Mouse (Mus musculus) natural killer cell, adult 2 months (primary cell): Measurements from ENCODE around the gene Klhl10.

Experiments used
- DNase-seq, 2 experiments: peaks; one replicate each; pipeline ENCODE4 v3.0.0; 2022; ENCODE audit warnings: low spot score in 2 of 2

Klhl10 gene

DNA sequence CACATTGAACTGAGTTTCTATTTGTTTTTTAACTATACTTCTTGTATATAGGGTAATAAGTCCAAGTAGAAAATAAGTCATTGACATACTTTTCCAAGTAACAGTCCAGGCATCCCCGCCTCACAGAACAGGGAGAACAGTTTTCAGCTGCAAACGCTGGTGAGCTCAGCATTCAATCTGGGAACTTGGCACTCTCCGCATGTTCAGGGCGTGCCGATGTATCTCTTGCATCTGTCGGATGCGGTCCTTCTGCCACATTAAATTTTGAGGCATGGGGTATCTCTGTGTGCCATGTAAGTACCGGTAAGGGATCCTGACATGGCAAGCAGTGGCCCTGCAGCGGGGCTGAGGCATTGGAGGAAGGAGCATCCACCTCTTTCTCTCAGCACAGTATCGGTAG is 21.0 kb downstream of the Klhl10 start:
- no peak for DNase-seq

DNA sequence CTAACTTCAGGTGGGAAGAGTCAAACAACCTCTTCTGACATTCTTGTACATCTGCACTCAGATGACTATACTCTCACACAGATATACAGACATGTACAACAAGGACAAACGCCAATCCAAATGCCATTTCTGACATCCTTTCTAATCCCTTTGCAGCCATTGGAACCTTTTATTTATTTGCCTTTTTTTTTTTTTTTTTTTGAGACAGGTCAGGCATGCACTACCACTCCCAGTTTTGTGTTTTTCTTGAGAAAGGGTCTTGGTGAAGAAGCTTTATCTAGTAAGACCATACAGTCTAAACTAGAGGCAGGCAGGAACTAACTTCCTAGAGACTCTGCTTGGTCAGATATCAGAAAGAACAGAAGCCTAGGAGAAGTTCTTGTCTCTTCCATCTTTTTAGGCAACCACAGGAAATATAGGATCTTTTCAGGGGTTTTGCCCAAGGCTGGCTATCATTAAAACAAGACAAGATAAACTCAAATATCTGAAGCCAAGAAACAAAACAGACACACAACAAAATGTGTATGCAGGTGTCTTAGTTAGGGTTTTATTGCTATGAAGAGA is 23.6 kb downstream of the Klhl10 start:
- no peak for DNase-seq

DNA sequence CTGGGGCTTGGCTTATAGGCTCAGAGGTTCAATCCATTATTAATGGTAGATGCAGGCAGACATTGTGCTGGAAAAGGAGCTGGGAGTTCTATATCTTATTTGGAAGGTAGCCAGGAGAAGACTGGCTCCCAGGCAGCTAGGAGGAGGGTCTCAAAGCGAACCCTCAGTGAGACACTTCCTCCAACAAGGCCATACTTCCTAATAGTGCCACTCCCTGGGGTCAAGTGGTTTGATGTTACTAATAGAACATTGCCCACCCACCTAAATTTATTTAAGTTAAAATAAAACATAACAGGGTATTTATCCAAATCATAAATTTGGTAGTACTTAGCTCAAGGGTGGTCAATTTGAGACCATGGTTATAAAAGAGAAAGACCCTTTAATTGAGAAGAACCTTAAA is 24.1 kb downstream of the Klhl10 start:
- DNase-seq: no peak

DNA sequence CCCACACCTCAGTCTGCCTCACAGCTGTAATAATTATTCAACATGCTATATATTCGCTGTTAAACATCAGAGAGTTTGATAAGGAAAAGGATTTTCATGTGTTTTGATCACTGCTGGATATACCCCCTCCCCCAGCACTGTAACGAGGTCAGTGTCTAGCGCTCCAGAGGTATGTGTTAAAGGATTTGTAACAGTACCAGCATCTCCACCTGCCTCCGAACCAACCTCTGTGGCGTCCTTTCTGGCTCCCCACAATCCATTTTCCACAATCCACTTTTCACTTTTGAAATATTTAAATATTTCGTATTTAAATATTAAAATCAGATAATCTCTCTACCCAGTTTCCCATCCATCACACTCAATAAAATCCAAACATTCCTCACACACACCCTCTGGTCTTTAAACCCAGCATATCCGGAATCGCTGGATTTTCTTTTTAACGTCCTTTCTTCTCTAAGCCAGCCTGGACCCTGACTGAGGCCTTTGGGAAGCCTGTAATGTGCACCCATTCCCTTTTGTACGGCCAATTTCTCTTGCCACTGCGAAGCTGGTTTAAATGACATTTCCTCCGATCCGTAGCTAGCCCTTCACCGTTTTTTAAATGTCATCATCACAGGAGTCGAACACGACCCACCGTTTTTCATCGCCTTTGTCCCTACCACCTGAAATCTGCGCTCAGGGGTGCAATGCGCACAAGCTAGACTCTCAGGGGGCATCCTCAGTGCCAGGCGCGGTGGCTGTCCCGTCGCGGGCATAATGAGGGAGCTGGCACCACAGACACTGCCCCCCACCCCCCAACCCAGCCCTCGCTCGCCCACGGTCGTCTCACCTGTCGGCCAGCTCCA is 29.9 kb downstream of the Klhl10 start:
- DNase-seq: no peak

DNA sequence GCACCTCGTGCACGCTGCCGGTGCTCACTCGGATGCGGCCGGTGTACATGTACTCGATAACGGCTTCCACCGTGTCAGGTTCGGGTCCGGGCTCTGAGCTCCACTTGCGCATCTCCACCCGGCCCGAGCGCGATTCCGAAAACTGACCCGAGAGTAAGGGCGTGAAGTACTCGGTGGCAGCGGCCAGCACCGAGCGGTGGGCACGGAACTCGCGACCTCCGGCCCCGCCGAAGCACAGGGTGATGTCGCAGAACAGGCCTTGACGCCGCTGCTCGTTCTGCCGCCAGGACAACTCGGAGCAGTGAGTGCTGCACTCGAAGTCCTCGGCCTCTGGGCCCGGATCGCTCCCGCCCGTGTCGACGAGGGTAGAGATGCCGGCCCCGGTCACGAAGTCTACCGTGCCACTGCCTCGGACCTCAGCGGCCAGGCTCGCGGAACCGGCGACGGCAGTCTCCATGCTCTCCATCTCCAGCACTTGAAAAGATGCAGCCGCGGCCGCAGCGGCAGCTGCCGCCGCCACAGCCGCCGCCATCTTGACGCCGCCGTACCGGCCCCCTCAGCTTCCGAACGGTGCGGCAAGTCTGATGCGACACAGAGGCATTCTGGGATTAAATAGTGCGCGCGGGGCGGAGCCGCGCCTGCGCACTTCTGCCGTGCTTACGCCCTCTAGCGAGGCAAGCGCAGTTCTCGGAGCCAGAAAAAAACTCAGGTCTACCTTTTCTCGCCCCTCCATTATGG is 30.6 kb downstream of the Klhl10 start, which contains the start of gene Klhl11:
Gene Klhl11 (minus strand): TSS at position 545 of the 738 bp plus-strand sequence.
- peak; percentile 91 to 93 for DNase-seq

DNA sequence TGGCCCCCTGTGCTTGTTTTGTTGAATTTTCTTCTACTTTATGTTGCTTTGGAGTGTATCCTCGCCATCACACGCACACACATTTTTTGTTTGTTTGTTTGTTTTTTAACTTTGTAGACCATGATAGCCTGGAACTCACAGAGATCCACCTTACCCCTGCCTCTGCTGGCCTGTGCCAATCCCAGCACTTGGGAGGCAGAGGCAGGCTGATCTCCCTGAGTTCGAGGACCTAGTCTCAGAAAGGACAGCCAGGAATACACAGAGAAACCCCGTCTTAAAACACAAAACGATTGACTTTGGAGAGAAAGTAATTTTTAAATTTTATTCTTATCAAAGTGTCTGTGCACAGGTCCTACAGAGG is 31.2 kb downstream of the Klhl10 start:
- DNase-seq: no peak

DNA sequence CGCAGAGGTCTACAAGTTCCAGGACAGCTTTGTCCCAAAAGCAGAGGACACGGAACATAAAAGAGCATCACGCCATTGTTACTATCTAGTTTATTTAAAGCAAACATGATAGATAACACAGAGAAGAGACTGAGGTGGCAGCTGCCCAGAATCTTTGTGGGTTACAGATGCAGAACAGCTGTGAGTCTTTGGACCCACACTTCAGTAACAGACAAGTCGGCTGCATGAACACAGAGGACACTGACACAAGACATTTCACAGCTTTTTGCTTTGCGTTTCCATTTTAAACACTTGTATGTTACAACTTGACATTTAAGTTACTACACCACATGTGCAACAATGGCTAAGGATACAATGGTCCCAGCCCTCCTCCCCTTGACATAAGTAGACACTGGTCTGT is 34.6 kb downstream of the Klhl10 start:
- no peak for DNase-seq

DNA sequence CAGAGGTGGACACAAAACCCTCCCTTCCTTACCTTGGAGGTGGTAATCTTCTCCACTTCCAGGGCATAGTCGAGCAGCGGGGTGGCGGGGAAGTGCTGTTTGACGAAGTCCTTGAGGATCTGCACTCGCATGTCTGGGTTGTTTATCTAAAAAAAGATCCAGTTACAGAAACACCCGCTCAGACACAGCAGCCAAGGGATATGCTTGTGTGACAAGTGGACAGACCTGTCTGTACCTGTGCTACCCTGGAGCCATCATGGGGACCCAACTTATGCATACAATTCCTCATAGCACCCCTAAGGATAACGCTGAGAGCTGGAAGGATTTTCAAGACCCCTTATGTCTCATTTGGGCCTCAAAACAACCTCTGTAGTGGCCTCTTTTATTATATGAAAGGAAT is 37.4 kb downstream of the Klhl10 start:
- no peak for DNase-seq

DNA sequence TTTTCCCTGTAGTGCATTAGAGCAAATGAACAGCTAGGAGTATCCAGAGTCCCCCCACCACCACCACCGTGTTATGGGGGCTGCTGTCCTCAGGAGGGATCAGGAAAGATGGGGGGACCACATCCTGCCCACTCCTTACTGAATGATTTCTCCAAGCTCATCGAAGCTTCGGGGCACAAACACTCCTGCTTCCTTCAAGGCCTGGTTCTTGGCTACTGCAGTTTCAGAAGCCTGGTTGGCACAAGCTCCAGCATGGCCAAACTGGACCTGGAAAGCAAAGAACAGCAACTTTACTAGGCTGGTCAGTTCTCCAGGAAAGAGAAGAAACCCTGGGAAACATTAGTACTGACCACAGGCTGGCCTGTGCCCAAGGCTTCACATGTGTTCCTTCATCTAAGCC is 42.7 kb downstream of the Klhl10 start:
- no peak for DNase-seq

DNA sequence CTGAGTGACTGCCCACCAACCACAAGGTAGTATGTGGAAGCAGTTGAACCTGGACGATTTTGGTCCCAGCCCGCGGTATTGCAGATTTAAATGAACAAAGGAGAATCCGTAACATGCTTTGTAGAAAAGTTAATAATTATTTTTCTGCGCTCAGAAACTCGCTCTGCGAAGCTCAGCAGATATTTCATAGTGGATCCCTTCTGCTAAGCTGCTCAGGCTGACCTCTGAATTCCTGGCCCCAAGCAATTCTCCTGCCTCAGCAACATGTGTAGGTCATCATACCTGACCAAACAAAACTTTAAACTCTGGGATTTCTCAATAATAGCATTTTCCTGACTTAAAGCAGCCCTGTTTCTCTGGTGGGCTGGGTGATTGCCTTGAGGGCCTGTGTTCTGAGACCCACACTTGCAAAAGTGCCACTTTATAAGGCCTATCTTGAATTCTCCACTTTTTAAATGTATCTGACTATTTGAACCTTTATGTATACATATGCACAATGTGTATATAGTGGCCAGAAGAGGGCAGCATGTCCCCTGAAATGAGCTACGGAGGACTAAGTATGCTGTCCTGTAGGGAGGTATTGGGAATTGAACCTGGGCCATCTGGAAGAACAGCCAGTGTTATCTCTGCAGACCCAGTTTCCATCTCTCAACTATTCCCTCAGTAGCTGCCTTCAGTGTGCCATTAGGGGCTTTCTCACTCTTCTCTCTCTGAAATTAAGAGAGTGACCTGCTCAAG is 44.3 kb downstream of the Klhl10 start:
- DNase-seq: peak in 1 of 2 experiments; percentile 18

DNA sequence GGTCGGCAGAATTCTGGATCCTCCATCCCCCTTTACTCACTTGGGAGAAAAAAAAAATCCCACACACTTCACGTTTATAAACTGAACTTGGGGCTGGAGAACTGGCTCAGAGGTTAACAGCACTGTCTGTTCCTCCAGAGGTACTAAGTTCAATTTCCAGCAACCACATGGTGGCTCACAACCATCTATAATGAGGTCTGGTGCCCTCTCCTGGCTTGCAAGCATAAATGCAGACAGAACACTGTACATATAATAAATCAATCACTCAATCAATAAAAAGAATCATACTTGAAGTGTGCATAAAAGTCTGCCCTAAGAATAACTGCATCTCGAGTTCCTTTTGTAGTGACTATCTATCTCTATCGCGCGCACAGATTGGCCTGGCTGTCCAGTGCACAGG is 49.2 kb downstream of the Klhl10 start:
- DNase-seq: no peak

DNA sequence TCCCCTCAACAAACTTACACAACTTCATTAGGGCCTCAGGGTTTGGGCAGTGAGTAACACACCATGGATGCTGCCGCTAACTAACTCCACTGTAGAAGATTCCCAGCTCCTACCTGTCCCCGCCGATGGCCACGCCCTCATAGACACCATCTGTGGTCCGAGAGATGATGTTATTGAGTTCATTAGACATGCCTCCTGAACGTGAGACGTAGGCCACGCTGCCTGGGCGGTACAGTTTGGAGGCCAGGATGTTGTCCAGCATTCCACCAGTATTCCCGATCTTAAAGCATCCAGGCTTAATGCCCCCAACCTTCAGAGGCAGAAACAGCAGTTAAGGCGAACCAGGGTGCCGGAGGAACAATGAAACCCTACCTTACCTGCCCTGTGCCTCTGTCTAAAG is 52.1 kb downstream of the Klhl10 start:
- DNase-seq: no peak

DNA sequence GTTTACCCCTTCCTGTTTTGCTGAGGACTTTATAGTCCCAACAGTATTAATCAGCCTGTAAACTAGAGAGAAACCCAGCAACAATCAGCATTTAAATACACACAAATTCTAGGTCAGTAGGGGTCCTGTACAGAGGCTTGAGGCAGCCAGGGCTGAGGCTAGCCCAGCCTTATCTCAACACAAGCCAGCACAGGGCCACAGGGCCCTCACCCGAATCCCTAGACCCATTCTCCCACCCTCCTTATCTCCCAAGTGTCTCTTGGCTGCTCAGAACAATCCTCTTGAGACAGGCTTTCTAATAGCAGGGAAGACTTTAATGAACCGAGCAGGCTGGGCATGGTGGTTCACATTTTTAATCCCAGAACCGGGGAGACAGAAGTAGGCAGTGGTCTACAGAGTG is 58.5 kb downstream of the Klhl10 start:
- DNase-seq: no peak

DNA sequence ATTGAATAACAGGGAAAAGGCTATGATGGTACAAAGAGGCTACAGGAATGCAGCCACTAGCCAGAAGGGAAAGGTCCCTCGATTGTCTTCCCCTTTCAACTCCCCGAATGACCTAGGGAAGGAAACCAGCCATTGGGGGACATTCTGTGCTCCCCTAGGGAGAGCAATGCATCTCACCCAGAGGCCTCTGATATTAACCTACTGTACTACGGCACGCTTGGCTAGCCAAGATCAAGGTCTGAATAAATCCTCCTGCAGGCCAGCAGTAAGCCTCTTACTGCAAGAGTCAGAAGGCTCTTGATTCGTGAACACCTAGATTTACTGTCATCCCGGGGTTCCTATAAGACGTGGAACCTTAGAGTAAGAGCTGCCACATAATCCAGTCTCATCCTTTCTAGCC is 58.9 kb downstream of the Klhl10 start:
- DNase-seq: no peak

DNA sequence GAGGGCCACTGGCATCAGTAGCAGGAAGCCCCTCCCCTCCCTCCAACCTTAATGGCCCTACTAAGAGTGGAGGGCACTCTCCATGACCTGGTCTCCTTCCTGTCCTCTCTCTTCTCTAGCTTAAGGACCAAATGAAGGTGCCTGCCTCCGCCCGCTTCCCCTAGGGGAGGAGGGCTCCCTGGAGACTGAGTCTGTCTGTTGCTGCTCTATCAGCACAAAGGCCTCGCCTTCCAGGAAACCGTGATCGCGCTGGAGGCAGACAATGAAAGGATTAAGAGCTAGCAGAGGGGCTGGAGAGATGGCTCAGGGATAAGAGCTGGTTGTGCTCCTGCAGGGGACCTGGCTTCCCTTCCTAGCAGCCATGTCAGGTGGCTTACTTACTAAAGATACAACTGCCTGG is 59.6 kb downstream of the Klhl10 start:
- DNase-seq: no peak

DNA sequence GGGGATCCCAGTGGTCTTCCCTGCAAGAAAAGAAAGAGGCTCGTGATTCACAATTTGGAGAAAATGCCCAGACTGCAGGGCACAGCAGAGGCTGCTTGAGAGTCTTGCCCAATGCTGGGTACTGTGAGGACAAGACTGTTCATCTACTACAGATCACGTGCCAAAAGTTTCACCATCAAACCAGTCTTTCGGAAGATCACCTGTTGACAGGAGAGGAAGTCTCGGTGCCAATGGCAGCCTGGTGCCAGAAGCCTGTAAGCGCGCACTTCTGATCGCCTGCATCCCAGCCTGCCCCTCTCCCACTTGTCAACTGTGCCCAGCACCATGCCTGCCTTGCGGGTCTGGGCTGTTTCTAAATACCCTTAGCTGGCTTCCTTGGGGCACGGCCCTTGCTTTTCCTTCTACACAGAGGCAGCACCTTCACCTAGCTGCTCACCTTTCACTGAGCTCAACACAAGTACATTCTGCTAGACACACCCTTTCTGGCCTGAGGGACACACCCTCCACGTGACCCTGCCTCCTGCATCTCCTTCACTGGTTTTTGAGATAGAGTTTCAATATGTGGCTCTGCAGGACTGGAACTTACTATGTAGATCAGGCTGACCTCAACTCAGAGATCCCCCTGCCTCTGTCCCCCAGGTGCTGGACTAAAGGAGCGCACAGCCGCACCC is 63.4 kb downstream of the Klhl10 start:
- DNase-seq: no peak

DNA sequence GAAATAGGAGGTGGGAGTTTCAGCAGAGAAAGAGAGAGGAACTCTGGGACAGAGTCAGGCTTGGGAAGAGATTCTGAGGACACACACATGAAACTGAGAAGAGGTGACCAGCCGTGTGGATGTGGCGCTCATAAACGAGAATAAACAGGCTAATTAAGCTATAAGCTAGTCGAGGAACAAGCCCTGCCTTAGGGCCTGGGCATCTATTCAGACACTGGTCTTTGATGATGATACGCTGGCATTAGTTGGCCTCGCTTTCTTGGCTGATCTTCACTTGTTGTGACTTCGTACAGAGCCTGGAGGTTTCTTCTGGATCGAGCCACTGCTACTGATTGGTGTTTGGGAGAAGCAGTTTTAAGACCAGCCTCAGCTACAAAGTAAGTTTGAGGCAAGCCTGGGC is 64.3 kb downstream of the Klhl10 start:
- DNase-seq: no peak
